Mouse (Mus musculus): ENCODE data around the gene Il17ra. TPM values are rescaled to one million over a fixed set of nuclear protein-coding genes. Genes with fewer than 3 reads are reported as not detected.

The Il17ra gene
- polyA plus RNA-seq, 1 experiment from 2014 or later = 9.3 TPM

DNA sequence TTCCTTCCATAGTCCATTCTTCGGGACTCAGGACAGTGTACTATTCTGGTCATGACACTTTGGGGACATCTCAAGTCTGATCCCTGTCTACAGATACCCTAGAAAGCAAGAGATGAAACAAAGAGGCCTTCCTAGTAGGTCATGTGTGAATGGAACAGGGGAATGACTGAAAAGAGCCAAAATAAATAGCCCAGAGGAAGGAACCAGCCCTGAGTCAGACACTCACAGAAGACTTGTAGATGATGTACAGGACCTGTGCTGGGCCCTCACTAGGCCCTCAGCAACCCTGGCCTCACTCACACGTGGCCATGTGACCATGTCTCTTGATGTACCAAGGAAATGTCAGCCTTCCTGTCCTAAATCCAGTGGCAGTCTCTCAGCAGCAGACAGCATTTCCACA lies 26.4 kb downstream of the Il17ra start:
- H3K4me1 ChIP-seq (replicated peaks) = peaks cover 40% of the 10 kb centered on the region
- H3K9me3 ChIP-seq (replicated peaks) = no peaks in the 10 kb centered on the region
- no peaks in the 10 kb centered on the region for H3K36me3 ChIP-seq
- ATAC-seq (ENCODE audit: low read depth) (no peak), DNase-seq (no peak)
- WGBS (ENCODE audit: insufficient replicate concordance) = 36% methylated on average over 2 of the region's 2 CpGs
- no peak overlapping the region for H3K9ac ChIP-seq
- no peak overlapping the region for H3K27ac ChIP-seq
- no peak overlapping the region for H3K4me2 ChIP-seq
- H3K4me3 ChIP-seq (replicated peaks) = no peak overlapping the region
- peaks cover 50% of the 10 kb centered on the region for H3K27me3 ChIP-seq

DNA sequence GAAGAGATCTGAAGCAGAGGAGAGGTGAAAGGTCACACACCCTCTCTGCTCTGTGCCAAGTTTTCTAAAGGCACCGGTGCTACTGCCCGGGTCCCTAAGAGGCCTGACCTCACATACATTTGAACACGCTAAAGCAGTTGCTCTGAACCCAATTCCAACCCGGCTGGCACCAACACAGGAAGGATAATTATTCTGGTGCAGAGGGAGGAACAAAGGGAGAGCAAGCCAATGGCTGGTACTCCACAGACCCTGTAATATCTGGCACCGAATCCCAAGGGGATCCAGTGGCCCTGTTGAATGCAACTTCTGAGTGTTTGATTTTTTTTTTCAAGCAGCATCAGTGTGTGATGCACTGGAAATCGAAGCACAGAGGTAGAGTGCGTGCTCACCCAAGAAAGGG lies 28.0 kb downstream of the Il17ra start:
- H3K27ac ChIP-seq = no peak overlapping the region
- H3K27me3 ChIP-seq = peaks cover 66% of the 10 kb centered on the region
- H3K36me3 ChIP-seq = no peaks in the 10 kb centered on the region
- no peak overlapping the region for H3K4me2 ChIP-seq
- WGBS (ENCODE audit: insufficient replicate concordance) = 60% methylated on average over 7 of the region's 7 CpGs
- H3K4me1 ChIP-seq (replicated peaks) = peaks cover 25% of the 10 kb centered on the region
- H3K9ac ChIP-seq = no peak overlapping the region
- no peaks in the 10 kb centered on the region for H3K9me3 ChIP-seq (replicated peaks)
- DNase-seq (no peak), ATAC-seq (ENCODE audit: low read depth) (no peak)
- H3K4me3 ChIP-seq (replicated peaks) = no peak overlapping the region

DNA sequence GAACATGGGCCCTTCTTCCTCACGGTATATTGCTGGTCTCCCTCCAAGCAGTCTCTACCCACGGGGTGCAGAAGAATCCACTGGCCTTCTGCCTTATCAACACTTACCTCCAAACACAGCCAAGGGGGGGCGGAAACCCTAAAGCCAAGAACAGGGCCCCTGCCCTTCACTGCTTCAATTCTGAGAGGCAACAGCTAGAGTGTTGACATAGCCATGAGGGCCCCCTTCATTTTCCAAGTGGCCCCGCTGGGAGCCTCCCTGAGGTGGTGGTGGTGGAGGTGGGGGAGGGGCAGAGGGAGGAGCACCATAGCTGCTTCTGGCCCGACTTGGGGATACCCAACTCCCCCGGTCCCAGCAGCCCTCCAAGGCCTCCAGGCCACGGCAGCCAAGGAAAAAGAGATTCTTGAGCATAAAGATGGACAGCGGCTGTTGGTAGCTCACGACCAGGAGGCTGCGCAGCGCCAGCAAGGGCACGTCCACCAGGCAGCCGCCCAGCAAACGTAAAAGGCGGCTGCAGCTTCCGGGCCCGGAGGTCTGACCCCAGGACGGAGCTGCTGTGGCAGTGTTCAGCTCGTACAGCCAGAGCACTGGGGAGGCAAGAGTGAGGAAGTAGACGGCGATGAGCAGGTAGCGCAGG lies 28.9 kb downstream of the Il17ra start:
- peak overlapping the region; percentile 80 for H3K4me2 ChIP-seq
- DNase-seq (no peak), ATAC-seq (ENCODE audit: low read depth) (no peak)
- 15% methylated on average over 22 of the region's 22 CpGs for WGBS (ENCODE audit: insufficient replicate concordance)
- H3K27me3 ChIP-seq = peaks cover 75% of the 10 kb centered on the region
- H3K27ac ChIP-seq = no peak overlapping the region
- no peaks in the 10 kb centered on the region for H3K9me3 ChIP-seq (replicated peaks)
- H3K4me3 ChIP-seq (replicated peaks) = peak overlapping the region; percentile 59
- no peak overlapping the region for H3K9ac ChIP-seq
- peaks cover 24% of the 10 kb centered on the region for H3K4me1 ChIP-seq (replicated peaks)
- no peaks in the 10 kb centered on the region for H3K36me3 ChIP-seq

DNA sequence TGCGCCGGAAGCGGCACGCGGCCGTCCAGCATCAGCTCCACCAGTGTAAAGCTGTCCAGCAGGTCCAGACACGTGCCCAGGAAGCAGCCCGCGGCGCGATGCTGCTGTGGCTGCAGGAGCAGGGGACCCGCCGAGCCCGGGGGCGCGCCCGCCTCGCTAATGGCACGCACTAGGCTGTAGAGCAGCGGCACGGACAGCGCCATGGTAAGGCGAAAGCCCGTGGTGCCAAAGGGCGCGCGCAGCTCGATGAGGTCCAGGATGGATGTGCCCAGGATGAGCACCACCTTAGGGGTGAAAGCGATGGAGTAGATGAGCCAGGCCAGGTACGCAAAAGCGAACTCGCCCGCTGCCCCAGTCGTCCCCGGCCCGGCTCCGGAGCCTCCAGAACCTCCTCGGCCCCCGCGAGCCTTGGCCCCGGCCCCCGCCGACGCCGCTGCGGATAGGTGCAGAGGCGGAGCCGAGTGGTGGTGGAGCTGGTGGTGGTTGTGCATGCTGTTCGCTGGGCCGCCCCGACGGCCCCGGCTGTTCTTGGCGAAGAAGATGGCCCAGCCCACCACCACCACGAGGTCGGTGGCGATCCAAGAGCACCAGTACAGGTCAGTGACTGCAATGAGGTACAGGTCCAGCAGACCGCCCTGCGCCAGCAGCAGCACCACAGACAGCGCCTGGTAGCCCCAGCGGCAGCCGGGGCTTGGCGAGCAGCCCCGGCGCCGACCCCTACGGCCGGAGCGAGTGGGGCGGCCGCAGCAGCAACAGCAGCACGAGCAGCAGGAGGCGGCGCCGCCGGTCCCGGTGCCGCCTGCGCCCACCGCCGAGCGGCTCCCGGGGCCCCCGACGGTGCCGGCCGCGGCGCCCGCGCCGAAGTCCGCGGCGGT lies 29.7 kb downstream of the Il17ra start:
- 0 out of 2 replicates have a peak, but pooled peaks have one; percentile 11 for ATAC-seq (ENCODE audit: low read depth)
- Histone ChIP-seq H3K36me3 (no peaks in the 10 kb centered on the region), H3K9me3 (replicated peaks) (no peaks in the 10 kb centered on the region), H3K4me2 (peak overlapping the region; percentile 80), H3K27ac (no peak overlapping the region), H3K4me3 (replicated peaks) (peak overlapping the region; percentile 59), H3K27me3 (peaks cover 76% of the 10 kb centered on the region), H3K4me1 (replicated peaks) (peaks cover 24% of the 10 kb centered on the region), H3K9ac (peak overlapping the region; percentile 33; the same call in 1 of the 2 replicates)
- no peak for DNase-seq
- WGBS (ENCODE audit: insufficient replicate concordance) = 1% methylated on average over 86 of the region's 95 CpGs

DNA sequence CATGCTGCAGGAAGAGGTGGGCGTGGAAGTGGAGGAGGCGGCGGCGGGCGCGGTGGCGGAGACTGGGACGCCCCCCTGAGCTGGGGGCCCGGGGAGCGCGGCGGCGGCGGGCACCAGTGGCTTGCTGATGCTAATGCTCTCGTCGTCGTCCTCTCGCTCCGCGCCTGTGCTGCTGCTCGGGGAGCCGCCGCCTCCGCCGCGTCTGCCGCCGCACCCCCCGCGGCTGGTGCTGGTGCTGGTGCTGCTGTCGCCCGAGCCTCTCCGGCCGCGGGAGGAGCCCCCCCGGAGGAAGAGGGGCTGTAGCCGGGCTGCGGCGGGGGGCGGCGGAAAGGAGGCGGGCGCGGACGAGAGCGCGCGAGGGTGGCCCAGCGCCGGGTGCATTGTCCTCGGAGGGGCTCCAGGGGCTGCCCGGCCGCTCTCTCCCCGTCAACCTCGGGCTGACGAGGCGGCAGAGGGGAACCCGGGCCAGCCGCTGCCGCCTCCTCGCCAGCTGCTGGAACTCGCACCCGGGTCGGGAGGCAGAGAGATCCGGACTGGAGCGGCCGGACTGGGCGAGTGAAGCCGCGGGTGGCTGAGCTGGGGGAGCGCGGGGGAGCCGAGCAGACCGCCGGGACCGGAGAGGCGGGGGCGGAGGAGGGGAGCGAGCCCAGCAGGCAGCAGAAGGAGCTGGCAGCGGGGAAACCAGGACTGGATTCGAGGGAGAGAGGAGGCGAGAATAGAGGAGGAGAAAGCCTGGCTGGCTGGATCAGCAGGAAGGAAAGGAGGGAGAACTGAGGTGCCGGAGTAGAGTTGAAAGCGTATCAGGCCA lies 30.5 kb downstream of the Il17ra start, which contains the start of gene Tmem121b:
Tmem121b (minus strand) TSS at position 434 of the 808 bp plus-strand sequence.
- Histone ChIP-seq H3K27me3 (peaks cover 80% of the 10 kb centered on the region), H3K27ac (no peak within 1 kb of the TSS), H3K4me2 (peak within 1 kb of the TSS; percentile 80), H3K9ac (peak within 1 kb of the TSS; percentile 33), H3K36me3 (no peaks in the 10 kb centered on the region), H3K4me3 (replicated peaks) (peak within 1 kb of the TSS; percentile 59), H3K9me3 (replicated peaks) (no peaks in the 10 kb centered on the region), H3K4me1 (replicated peaks) (peaks cover 24% of the 10 kb centered on the region)
- no peak for DNase-seq
- under 1% methylated on average over 73 of the region's 84 CpGs for WGBS (ENCODE audit: insufficient replicate concordance)
- no peak for ATAC-seq (ENCODE audit: low read depth)

DNA sequence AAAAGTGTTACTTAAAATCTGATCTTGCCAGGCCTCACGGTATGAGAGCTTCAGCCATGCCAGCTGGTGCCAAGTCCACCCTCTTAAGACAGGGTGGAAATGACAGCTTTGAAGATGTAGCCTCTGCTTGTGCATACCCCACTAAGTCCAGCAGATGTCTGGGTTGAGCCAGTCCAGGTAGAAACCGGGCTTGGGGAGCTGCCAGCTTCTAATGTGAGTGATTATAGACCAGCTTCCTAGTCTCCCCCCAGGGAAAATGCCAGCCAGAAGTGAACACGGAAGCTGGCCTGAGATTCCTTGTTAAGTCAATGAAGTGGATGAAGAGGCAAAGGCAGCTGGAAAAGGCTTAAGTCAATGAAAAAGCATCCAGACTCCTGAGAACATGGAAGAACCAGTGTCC lies 33.5 kb downstream of the Il17ra start:
- Histone ChIP-seq H3K36me3 (no peaks in the 10 kb centered on the region), H3K27me3 (peaks cover 59% of the 10 kb centered on the region)
- no peak for ATAC-seq (ENCODE audit: low read depth)

DNA sequence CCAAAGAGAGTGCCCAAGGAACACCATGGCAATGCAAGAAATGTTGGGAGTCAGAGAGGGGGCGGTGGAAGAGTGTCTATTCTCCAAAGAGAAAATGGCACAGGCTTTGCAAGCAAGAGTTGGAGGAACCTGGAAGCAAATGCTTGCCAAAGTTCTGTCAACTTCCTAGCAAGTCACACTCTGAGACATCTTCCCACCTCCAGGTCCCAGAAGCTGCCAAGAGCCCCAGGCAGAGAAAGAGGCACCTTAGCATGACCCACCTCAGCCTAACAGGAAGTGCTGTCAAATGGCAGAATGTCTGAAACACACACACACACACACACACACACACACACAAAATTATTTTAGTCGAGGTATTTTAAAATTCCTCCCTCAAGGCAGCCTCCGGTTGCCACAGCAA lies 41.0 kb downstream of the Il17ra start:
- Histone ChIP-seq H3K4me3 (replicated peaks) (no peak overlapping the region), H3K4me1 (replicated peaks) (no peaks in the 10 kb centered on the region), H3K36me3 (no peaks in the 10 kb centered on the region; the same call in 1 of the 2 replicates), H3K27ac (no peak overlapping the region), H3K4me2 (no peak overlapping the region), H3K9me3 (replicated peaks) (peaks cover 5% of the 10 kb centered on the region), H3K27me3 (no peaks in the 10 kb centered on the region), H3K9ac (no peak overlapping the region)
- ATAC-seq (ENCODE audit: low read depth) (no peak), DNase-seq (no peak)
- WGBS (ENCODE audit: insufficient replicate concordance) = 61% methylated on average over 3 of the region's 3 CpGs

More for the DNA sequence above, 33.5 kb downstream of the Il17ra start:
- Histone ChIP-seq H3K27ac (no peak overlapping the region), H3K4me1 (replicated peaks) (peaks cover 24% of the 10 kb centered on the region), H3K4me3 (replicated peaks) (no peak overlapping the region), H3K9me3 (replicated peaks) (peaks cover 5% of the 10 kb centered on the region), H3K4me2 (no peak overlapping the region), H3K9ac (no peak overlapping the region)
- WGBS (ENCODE audit: insufficient replicate concordance) = 70% methylated on average over 3 of the region's 3 CpGs
- no peak for DNase-seq

DNA sequence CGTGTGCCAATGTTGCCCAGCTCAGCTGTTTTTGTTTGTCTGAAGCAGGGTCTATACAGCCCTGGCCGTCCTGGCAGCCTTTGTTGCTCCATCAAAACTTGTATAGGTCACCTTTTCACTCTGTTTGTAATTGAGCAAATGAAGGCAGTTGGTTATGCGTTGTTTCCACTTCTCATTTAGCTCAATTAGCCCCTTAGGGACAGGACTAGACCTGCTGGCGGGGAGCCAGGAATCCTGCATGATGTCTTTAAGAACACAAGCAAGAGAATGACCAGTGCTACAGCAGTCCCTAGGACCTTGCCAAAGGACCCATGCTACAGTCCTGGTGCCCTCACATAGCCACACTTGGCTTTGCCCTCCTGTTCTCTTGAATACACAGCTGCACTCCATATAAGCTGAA lies 42.5 kb downstream of the Il17ra start:
- no peaks in the 10 kb centered on the region for H3K27me3 ChIP-seq
- H3K9ac ChIP-seq = no peak overlapping the region
- ATAC-seq (ENCODE audit: low read depth) (no peak), DNase-seq (no peak)
- H3K27ac ChIP-seq = no peak overlapping the region
- WGBS (ENCODE audit: insufficient replicate concordance) = 72% methylated on average over 4 of the region's 4 CpGs
- no peak overlapping the region for H3K4me2 ChIP-seq
- H3K4me3 ChIP-seq (replicated peaks) = no peak overlapping the region
- H3K36me3 ChIP-seq = peaks cover 12% of the 10 kb centered on the region
- H3K4me1 ChIP-seq (replicated peaks) = peaks cover 6% of the 10 kb centered on the region
- H3K9me3 ChIP-seq (replicated peaks) = peaks cover 2% of the 10 kb centered on the region

DNA sequence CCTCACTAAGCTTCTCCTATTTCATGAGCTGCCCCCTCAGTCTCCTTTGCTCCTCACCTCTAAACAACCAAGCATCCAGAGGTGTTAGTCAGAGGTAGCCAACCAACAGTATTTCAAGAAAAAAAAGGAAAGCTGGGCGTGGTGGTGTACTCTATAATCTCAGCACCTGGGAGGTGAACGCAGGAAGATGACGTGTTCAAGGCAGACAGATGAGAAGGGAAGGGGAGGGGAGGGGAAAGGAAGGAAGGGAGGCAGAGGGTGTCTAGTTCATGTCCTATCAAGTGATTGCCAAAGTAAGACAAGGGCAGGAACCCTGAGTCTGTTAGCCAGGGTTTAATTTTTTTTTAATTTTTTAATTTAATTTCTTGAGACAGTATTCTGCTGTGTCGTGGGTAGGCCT lies 45.6 kb downstream of the Il17ra start:
- H3K36me3 ChIP-seq = peaks cover 26% of the 10 kb centered on the region
- DNase-seq (no peak), ATAC-seq (ENCODE audit: low read depth) (no peak)
- H3K27me3 ChIP-seq = no peaks in the 10 kb centered on the region
- 73% methylated on average over 4 of the region's 4 CpGs for WGBS (ENCODE audit: insufficient replicate concordance)
- H3K9ac ChIP-seq = no peak overlapping the region
- H3K4me3 ChIP-seq (replicated peaks) = no peak overlapping the region
- H3K9me3 ChIP-seq (replicated peaks) = no peaks in the 10 kb centered on the region
- no peak overlapping the region for H3K27ac ChIP-seq
- H3K4me2 ChIP-seq = no peak overlapping the region
- peaks cover 28% of the 10 kb centered on the region for H3K4me1 ChIP-seq (replicated peaks)

DNA sequence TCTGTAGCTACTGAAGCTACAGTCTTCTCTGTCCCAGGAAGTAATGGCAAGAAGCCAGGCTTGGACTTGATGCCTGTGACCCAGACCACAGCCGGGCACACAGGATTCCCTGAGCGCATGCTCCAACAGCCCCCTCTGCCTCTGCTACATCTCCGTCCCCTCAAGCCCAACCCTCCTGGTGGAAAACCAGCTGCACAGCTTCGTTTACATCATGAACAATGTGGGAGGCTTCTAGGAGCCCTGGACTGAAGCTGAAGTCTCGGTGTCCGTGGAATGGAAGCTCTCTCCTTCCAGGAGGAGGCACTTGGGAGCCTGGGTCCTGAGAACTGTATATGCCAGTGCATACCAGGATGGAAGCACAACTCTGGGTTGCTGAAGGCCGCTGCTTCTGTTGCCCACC lies 46.9 kb downstream of the Il17ra start:
- no peak for ATAC-seq (ENCODE audit: low read depth)
- no peak for DNase-seq
- Histone ChIP-seq H3K9ac (no peak overlapping the region), H3K4me1 (replicated peaks) (peaks cover 40% of the 10 kb centered on the region), H3K27ac (no peak overlapping the region), H3K27me3 (no peaks in the 10 kb centered on the region), H3K4me3 (replicated peaks) (no peak overlapping the region), H3K9me3 (replicated peaks) (no peaks in the 10 kb centered on the region), H3K36me3 (peaks cover 33% of the 10 kb centered on the region), H3K4me2 (no peak overlapping the region)
- WGBS (ENCODE audit: insufficient replicate concordance) = 80% methylated on average over 7 of the region's 7 CpGs

DNA sequence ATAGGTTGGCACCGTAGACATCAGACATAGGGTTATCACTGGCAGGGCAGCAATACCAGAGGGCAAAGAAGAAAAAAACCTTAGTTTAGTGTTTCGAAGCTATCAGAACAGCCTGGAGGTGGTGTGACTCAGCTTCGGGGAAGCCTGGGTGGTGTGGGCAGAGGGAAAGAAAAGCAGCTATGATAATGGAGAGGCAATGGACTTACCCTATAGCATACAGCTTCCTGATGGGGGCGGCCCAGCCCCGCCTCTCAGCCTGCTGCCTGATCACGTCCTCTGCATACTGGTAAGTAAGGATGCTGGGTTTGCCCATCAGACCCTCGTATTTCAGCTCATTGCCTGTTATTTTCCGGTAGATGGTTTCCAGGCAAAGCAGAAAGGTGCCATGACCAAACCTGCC lies 47.4 kb downstream of the Il17ra start:
- peak; percentile 56; the same call in 1 of the 2 replicates for ATAC-seq (ENCODE audit: low read depth)
- peaks cover 33% of the 10 kb centered on the region for H3K36me3 ChIP-seq

More for the DNA sequence above, 47.4 kb downstream of the Il17ra start:
- Histone ChIP-seq H3K4me1 (replicated peaks) (peaks cover 45% of the 10 kb centered on the region), H3K27ac (no peak overlapping the region), H3K9me3 (replicated peaks) (no peaks in the 10 kb centered on the region), H3K4me3 (replicated peaks) (no peak overlapping the region), H3K9ac (no peak overlapping the region), H3K4me2 (no peak overlapping the region), H3K27me3 (no peaks in the 10 kb centered on the region)
- WGBS (ENCODE audit: insufficient replicate concordance) = 63% methylated on average over 8 of the region's 8 CpGs
- no peak for DNase-seq

Measured in liver, embryonic 13.5 days (tissue).